Mouse (Mus musculus) stomach, embryonic 15.5 days (tissue): ENCODE data around the gene Hebp1. TPM values are rescaled to one million over a fixed set of nuclear protein-coding genes. Genes with fewer than 3 reads are reported as not detected.

Experiments used
- ATAC-seq: fragments of 200-750 bp; cut with Nextera tagmentation; 2 replicates; pipeline ENCODE4 v1.8.0; 2017; ENCODE audit warnings: low read depth, moderate number of reproducible peaks, moderate TSS enrichment; ENCODE audit not compliant: insufficient read depth, low FRiP score
- H3K27ac ChIP-seq: fragments of 300-500 bp; sonication (generic); 2 replicates; pipeline ENCODE4 v1.5.1; 2015; ENCODE audit warnings: mild to moderate bottlenecking, inconsistent platforms
- H3K27me3 ChIP-seq: fragments of 300-500 bp; sonication (generic); replicated peaks from 2 replicates; pipeline ENCODE4 v1.6.1; 2015; ENCODE audit warnings: inconsistent platforms
- H3K36me3 ChIP-seq: fragments of 300-500 bp; sonication (generic); 2 replicates; pipeline ENCODE4 v1.6.1; 2015; ENCODE audit warnings: inconsistent platforms
- H3K4me1 ChIP-seq: fragments of 300-500 bp; sonication (generic); 2 replicates; pipeline ENCODE4 v1.6.1; 2015; ENCODE audit warnings: inconsistent platforms
- H3K4me2 ChIP-seq: fragments of 300-500 bp; sonication (generic); 2 replicates; pipeline ENCODE4 v1.6.1; 2015; ENCODE audit warnings: mild to moderate bottlenecking, inconsistent platforms
- H3K4me3 ChIP-seq: fragments of 300-500 bp; sonication (generic); replicated peaks from 2 replicates; pipeline ENCODE4 v1.5.1; 2015; ENCODE audit warnings: inconsistent platforms
- H3K9ac ChIP-seq: fragments of 300-500 bp; sonication (generic); 2 replicates; pipeline ENCODE4 v1.6.1; 2015; ENCODE audit warnings: inconsistent platforms
- H3K9me3 ChIP-seq: fragments of 300-500 bp; sonication (generic); 2 replicates; pipeline ENCODE4 v1.6.1; 2016; ENCODE audit warnings: inconsistent platforms
- WGBS: fragments of 180-500 bp; shearing (Covaris S2); methylation state at CpG from one replicate; pipeline ENCODE4 v1.1.7; 2015; 5-methylcytosine and 5-hydroxymethylcytosine counted together
- polyA plus RNA-seq: library from polyadenylated mRNA; unstranded; fragments of >200 nt; fragmentation: Nextera tagmentation; extraction: Ambion mirVana; gene quantifications from 2 replicates; pipeline ENCODE4 v1.2.1, GENCODE M21; 2015

Gene Hebp1
- polyA plus RNA-seq, 1 experiment from 2014 or later, result 32.2 TPM

DNA sequence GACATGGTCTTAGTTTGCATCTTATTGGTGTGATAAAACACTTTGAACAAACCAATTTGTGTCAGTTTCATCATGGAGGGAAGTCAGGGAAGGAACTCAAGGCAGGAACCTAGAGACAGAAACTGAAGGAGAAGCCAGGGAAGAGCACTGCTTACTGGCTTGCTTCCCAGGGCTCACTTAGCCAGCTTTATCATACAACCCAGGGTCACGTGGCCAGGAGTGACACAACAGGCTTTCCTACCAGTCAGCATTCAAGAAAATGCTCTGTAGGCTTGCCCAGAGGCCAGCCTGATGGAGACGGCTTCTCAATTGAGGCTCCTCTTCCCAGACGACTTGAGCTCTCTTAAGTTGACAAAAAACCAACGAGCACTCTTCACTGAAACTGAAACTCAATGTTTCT, 2.9 kb downstream of the Hebp1 start:
- Histone ChIP-seq H3K36me3 (no peaks in the 10 kb centered on the region), H3K9ac (no peak overlapping the region), H3K4me2 (no peak overlapping the region), H3K9me3 (no peaks in the 10 kb centered on the region), H3K4me1 (0 out of 2 replicates have a peak, but pooled peaks cover 6% of the 10 kb centered on the region), H3K27ac (no peak overlapping the region), H3K4me3 (no peak overlapping the region), H3K27me3 (no peaks in the 10 kb centered on the region)
- 78% methylated on average over 4 of the region's 4 CpGs for whole genome bisulfite sequencing
- no peak for ATAC-seq

DNA sequence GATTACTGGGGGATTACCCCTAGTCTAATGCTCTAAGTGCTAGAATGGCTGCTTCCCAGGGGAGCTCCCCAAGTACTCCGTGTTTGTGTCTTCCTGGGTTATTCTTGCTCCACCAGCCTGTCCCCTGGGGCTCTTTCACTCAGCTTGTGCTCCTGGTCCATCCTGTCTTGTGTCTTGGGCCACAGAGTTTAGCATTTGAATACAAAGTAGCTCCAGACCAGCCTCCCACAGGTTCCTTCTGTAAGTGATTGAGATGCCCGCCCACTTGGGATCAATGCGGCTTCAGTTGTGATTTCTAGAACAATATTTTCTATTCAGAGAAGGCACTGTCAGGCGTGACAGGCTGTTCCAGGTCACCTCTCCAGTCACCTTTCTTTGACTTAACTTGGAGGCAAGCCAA, 4.1 kb downstream of the Hebp1 start:
- H3K4me1 ChIP-seq, result 0 out of 2 replicates have a peak, but pooled peaks cover 6% of the 10 kb centered on the region
- no peak overlapping the region for H3K4me3 ChIP-seq
- no peaks in the 10 kb centered on the region for H3K9me3 ChIP-seq
- no peaks in the 10 kb centered on the region for H3K27me3 ChIP-seq
- ATAC-seq, result no peak
- H3K27ac ChIP-seq, result no peak overlapping the region
- H3K36me3 ChIP-seq, result no peaks in the 10 kb centered on the region
- H3K9ac ChIP-seq, result no peak overlapping the region
- no peak overlapping the region for H3K4me2 ChIP-seq
- 51% methylated on average over 4 of the region's 4 CpGs for WGBS

DNA sequence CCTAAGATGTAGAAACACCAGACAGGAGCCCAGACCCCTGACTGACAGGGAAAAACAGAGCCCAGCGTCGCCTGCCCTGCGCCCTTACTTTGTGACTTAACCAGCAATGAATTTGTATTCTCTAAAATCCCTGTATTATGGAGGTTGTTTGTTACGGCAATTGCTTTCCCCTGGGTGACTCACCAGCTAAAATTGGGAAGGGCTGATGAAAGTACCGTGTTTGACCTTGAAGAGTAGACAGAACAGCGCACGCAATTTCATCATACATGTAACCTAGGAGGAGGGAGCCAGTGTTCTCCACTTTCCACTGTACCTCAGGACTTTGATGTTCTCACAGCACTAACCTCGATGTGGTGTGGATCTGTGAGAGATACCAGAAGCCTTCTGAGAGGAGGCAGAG, 4.8 kb downstream of the Hebp1 start:
- Histone ChIP-seq H3K4me3 (no peak overlapping the region), H3K9ac (no peak overlapping the region), H3K4me2 (no peak overlapping the region), H3K4me1 (0 out of 2 replicates have a peak, but pooled peaks cover 6% of the 10 kb centered on the region), H3K9me3 (no peaks in the 10 kb centered on the region), H3K27ac (no peak overlapping the region), H3K36me3 (no peaks in the 10 kb centered on the region), H3K27me3 (no peaks in the 10 kb centered on the region)
- 80% methylated on average over 8 of the region's 8 CpGs for WGBS
- no peak for ATAC-seq

DNA sequence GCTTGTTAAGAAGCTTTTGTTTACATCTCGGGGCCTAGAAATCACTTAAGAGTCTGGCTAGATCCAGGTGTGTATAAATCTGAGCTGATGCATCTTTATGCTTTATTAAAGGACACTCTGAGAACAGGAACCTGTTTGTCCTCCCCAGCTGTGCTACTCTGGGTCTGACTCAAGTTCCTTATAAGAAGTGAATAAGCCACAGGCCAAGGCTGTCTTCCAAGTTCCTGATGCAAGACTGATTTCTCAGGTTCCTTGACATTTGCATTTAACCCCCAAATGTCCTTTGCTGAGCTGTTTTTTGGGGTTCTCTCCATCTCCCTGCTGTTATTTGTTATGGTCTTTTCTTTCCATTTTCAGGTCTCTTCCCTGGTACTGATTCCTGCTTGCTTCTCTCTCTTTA, 5.9 kb downstream of the Hebp1 start:
- Histone ChIP-seq H3K4me1 (0 out of 2 replicates have a peak, but pooled peaks cover 6% of the 10 kb centered on the region), H3K27me3 (no peaks in the 10 kb centered on the region), H3K36me3 (no peaks in the 10 kb centered on the region), H3K9me3 (no peaks in the 10 kb centered on the region), H3K4me3 (no peak overlapping the region), H3K27ac (no peak overlapping the region), H3K9ac (no peak overlapping the region), H3K4me2 (no peak overlapping the region)
- 68% methylated on average over 1 of the region's 1 CpGs for WGBS
- no peak for ATAC-seq

DNA sequence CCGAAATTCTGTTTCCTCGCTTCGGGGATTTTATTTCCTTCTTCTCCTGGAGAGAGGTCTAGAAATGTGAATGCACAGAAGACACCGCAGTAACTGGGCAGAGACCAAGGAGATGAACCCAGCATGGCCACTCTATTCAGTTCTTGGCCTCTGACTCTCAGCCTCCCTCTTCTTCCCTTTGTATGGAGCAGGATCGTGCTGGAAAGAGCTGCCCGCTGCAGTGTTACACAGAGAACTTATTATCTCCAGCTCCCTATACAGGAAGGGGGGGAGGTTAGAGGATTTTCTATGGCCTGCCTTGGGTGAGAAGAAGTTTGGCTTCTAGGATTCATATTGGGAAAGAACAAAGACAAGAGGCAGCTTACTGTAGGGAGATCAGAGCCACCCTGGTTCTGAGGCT, 7.7 kb downstream of the Hebp1 start:
- no peak overlapping the region for H3K9ac ChIP-seq
- H3K4me1 ChIP-seq, result 0 out of 2 replicates have a peak, but pooled peaks cover 6% of the 10 kb centered on the region
- H3K4me2 ChIP-seq, result no peak overlapping the region
- H3K27ac ChIP-seq, result no peak overlapping the region
- WGBS, result 74% methylated on average over 6 of the region's 6 CpGs
- H3K9me3 ChIP-seq, result no peaks in the 10 kb centered on the region
- no peaks in the 10 kb centered on the region for H3K36me3 ChIP-seq
- no peak for ATAC-seq
- H3K4me3 ChIP-seq, result no peak overlapping the region
- no peaks in the 10 kb centered on the region for H3K27me3 ChIP-seq

DNA sequence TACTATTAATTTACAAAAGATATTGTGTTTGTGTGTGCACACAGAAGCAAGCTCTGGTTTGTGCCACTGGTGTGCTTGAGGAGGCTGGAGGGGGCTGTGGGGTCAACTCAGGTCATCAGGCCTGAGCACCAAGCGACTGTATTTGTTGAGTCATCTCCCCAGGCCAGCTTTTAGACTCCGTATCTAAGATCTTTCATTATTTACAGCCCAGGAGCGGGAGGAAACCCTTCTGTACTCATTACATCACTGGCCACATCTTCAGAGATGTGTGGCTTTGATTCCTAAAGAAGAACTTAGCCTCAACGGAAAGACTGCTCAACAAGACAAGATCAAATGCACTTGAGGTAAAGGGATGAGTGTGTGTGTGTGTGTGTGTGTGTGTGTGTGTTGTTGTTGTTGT, 9.2 kb downstream of the Hebp1 start:
- WGBS, result 57% methylated on average over 4 of the region's 4 CpGs
- Histone ChIP-seq H3K4me1 (0 out of 2 replicates have a peak, but pooled peaks cover 2% of the 10 kb centered on the region), H3K4me3 (no peak overlapping the region), H3K9me3 (no peaks in the 10 kb centered on the region), H3K9ac (no peak overlapping the region), H3K27ac (no peak overlapping the region), H3K36me3 (no peaks in the 10 kb centered on the region), H3K4me2 (no peak overlapping the region), H3K27me3 (no peaks in the 10 kb centered on the region)
- no peak for ATAC-seq

GRCm38 (mm10) chr6:135187076-135187917, 10.5 kb downstream of the Hebp1 start:
- H3K9ac ChIP-seq, result no peak overlapping the region
- H3K27ac ChIP-seq, result no peak overlapping the region
- 42% methylated on average over 10 of the region's 10 CpGs for WGBS
- H3K4me2 ChIP-seq, result no peak overlapping the region
- no peaks in the 10 kb centered on the region for H3K9me3 ChIP-seq
- H3K4me3 ChIP-seq, result no peak overlapping the region
- ATAC-seq, result no peak
- H3K36me3 ChIP-seq, result no peaks in the 10 kb centered on the region
- no peaks in the 10 kb centered on the region for H3K4me1 ChIP-seq
- no peaks in the 10 kb centered on the region for H3K27me3 ChIP-seq

DNA sequence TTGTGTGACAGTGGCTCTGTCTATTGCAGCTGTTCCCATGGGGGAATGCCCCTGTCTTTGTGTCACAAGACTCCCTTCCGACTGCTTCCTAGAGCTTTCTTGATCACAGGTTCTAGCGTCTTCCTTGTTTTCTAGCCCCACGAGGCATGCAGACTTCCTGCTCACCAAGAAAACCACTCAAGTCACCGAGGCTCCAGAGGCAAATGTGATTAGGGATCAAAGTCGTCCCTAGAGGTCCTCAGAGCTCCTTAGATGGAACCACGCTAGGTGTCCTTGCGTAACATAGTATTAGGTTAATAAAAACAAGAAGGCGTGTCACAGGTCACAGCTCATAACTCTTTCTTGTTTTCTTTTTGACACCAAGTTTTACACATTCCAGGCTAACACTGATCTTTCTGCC, 13.9 kb downstream of the Hebp1 start:
- H3K27me3 ChIP-seq, result no peaks in the 10 kb centered on the region
- no peaks in the 10 kb centered on the region for H3K36me3 ChIP-seq
- no peaks in the 10 kb centered on the region for H3K4me1 ChIP-seq
- WGBS, result 39% methylated on average over 8 of the region's 8 CpGs
- ATAC-seq, result no peak
- H3K9me3 ChIP-seq, result no peaks in the 10 kb centered on the region
- H3K27ac ChIP-seq, result no peak overlapping the region
- no peak overlapping the region for H3K4me3 ChIP-seq
- H3K9ac ChIP-seq, result no peak overlapping the region
- H3K4me2 ChIP-seq, result no peak overlapping the region

GRCm38 (mm10) chr6:135182925-135183324, 14.9 kb downstream of the Hebp1 start:
- Histone ChIP-seq H3K27ac (no peak overlapping the region), H3K36me3 (no peaks in the 10 kb centered on the region), H3K27me3 (no peaks in the 10 kb centered on the region), H3K4me3 (no peak overlapping the region), H3K9me3 (no peaks in the 10 kb centered on the region), H3K4me2 (no peak overlapping the region), H3K4me1 (no peaks in the 10 kb centered on the region), H3K9ac (no peak overlapping the region)
- no peak for ATAC-seq
- WGBS, result 48% methylated on average over 5 of the region's 5 CpGs

DNA sequence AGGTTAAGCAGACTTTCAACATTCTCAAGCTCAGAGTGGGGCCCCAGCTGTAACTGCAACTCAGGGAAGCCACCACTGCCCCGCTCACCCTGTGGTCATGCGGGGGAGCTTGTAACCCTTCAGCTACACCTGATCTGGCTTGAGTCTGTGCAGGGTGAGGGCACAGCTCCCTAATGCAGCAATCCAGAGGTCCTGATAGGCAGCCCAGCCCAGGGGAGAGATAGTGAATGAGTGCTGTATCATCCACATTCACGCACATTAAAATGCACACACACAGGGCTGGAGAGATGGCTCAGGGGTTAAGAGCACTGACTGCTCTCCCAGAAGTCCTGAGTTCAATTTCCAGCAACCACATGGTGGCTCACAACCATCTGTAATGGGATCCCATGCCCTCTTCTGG, 19.2 kb downstream of the Hebp1 start:
- H3K9ac ChIP-seq, result no peak overlapping the region
- H3K9me3 ChIP-seq, result no peaks in the 10 kb centered on the region
- H3K4me1 ChIP-seq, result no peaks in the 10 kb centered on the region
- no peaks in the 10 kb centered on the region for H3K27me3 ChIP-seq
- H3K36me3 ChIP-seq, result no peaks in the 10 kb centered on the region
- H3K27ac ChIP-seq, result no peak overlapping the region
- 51% methylated on average over 3 of the region's 3 CpGs for WGBS
- H3K4me3 ChIP-seq, result no peak overlapping the region
- no peak overlapping the region for H3K4me2 ChIP-seq
- no peak for ATAC-seq

DNA sequence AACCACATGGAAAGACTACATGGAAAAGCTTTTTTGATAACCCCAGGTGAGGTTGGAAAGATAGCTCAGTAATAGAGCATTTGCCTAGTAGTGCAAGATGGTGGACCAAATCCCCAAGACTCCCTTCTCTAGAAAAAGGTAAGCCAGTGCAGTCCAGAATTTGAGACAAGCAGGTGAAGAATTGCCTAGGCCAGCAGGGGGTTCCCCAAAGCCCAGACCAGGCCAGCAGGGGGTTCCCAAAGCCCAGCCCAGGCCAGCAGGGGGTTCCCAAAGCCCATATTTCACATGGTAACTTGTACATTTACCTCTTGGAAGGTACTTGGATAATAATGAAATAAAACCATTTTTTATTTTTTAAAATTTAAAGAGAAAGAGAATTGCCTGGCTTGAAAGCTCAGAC, 20.6 kb downstream of the Hebp1 start:
- Histone ChIP-seq H3K36me3 (no peaks in the 10 kb centered on the region), H3K4me2 (no peak overlapping the region), H3K4me1 (no peaks in the 10 kb centered on the region), H3K4me3 (no peak overlapping the region), H3K9ac (no peak overlapping the region), H3K9me3 (no peaks in the 10 kb centered on the region), H3K27ac (no peak overlapping the region), H3K27me3 (no peaks in the 10 kb centered on the region)
- no peak for ATAC-seq

- no peaks in the 10 kb centered on the region for H3K4me1 ChIP-seq
- 81% methylated on average over 1 of the region's 1 CpGs for WGBS
These were observed 22.8 kb downstream of the Hebp1 start for GRCm38 (mm10) chr6:135175014-135175413.

More at GRCm38 (mm10) chr6:135175014-135175413, 22.8 kb downstream of the Hebp1 start:
- no peak overlapping the region for H3K9ac ChIP-seq
- no peak for ATAC-seq
- no peaks in the 10 kb centered on the region for H3K27me3 ChIP-seq
- no peaks in the 10 kb centered on the region for H3K36me3 ChIP-seq
- H3K4me2 ChIP-seq, result no peak overlapping the region
- no peak overlapping the region for H3K27ac ChIP-seq
- H3K9me3 ChIP-seq, result no peaks in the 10 kb centered on the region
- H3K4me3 ChIP-seq, result no peak overlapping the region
